Comparison of ENCODE assay signal across 8 mouse cellular contexts in the genomic region with DNA sequence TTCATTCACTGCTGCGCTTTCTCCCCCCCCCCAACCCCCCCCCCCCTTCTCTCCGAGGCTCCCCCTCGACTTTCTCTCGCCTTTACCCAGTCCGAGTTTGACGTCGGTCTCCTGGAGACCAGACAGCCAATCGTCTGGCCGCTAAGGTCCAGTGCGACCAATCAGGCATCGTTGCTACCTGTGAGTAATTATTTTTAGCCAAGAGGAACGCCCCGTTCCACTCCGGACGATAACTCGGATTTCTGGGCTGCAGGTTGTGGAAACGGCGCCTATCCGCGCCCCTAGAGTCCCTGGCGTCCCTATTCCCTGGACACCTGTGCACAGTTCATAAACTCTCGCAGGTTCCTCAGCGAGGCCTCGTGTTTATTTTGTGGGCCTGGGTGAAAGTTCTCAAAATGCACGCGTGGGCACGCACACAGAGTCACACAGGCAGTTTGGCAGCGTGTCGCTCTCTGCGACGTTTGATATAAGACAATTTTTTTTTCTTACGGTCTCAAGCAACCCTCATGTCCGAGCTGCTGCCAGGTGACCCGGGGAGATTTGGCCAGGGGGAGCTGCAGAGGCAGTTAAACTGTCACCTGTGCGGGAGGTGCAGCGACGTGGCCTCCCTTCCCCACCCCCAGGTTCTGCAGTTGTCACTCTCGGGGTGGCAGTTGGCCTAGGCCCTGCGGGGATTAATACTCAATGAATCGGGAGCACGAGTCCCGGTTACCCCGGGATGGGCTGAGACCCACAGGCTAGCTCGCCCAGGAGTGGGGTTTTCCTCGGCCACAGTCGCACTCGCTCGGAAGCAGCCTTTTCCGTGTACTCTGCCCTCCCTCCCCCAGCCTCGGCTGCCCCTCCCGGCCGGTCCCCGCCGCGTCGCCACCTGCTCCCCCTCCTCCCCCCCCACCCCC. TPM values are rescaled to one million over a fixed set of nuclear protein-coding genes. Genes with fewer than 3 reads are reported as not detected.
DNase-seq lines count a peak whose midpoint lies in the region; ATAC-seq lines count a peak whose summit lies in the region.

No protein-coding gene starts in this region.

- peak; percentile 83 for ATAC-seq in embryonic facial prominence, embryonic 14.5 days (ENCODE audit: low read depth)
- peak; percentile 84 for ATAC-seq in kidney, embryonic 14.5 days (ENCODE audit: low FRiP score, low TSS enrichment)
- ATAC-seq in limb, embryonic 15.5 days (ENCODE audit: insufficient number of reproducible peaks, low FRiP score, low TSS enrichment, low read depth): peak; percentile 81

- WGBS in embryonic facial prominence, embryonic 14.5 days: 2% methylated on average over 39 of the region's 56 CpGs
- WGBS in kidney, embryonic 14.5 days: under 1% methylated on average over 47 of the region's 56 CpGs
- WGBS in limb, embryonic 15.5 days: under 1% methylated on average over 44 of the region's 56 CpGs

- no peaks in the 10 kb centered on the region for H3K27me3 ChIP-seq in embryonic facial prominence, embryonic 14.5 days (replicated peaks; ENCODE audit: control insufficient read depth, insufficient read depth, low read length)
- no peaks in the 10 kb centered on the region for H3K27me3 ChIP-seq in kidney, embryonic 14.5 days (ENCODE audit: control insufficient read depth, insufficient read depth, low read length)
- H3K27me3 ChIP-seq in limb, embryonic 15.5 days: no peaks in the 10 kb centered on the region

- H3K36me3 ChIP-seq in embryonic facial prominence, embryonic 14.5 days (ENCODE audit: control insufficient read depth, insufficient read depth, low read length): peaks cover 14% of the 10 kb centered on the region
- H3K36me3 ChIP-seq in kidney, embryonic 14.5 days (ENCODE audit: control insufficient read depth, insufficient read depth, low read length): peaks cover 13% of the 10 kb centered on the region
- peaks cover 12% of the 10 kb centered on the region for H3K36me3 ChIP-seq in limb, embryonic 15.5 days

- H3K9ac ChIP-seq in embryonic facial prominence, embryonic 14.5 days (ENCODE audit: low read depth, low read length): peak overlapping the region; percentile 69
- H3K9ac ChIP-seq in kidney, embryonic 14.5 days (ENCODE audit: low read depth, low read length): peak overlapping the region; percentile 70
- peak overlapping the region; percentile 37 for H3K9ac ChIP-seq in limb, embryonic 15.5 days

- H3K4me1 ChIP-seq in embryonic facial prominence, embryonic 14.5 days (ENCODE audit: control insufficient read depth, insufficient read depth, low read length): peaks cover 16% of the 10 kb centered on the region; the same call in 1 of the 2 replicates
- peaks cover 5% of the 10 kb centered on the region; the same call in 1 of the 2 replicates for H3K4me1 ChIP-seq in kidney, embryonic 14.5 days (ENCODE audit: control insufficient read depth, insufficient read depth, low read length)
- peaks cover 16% of the 10 kb centered on the region for H3K4me1 ChIP-seq in limb, embryonic 15.5 days

- no peaks in the 10 kb centered on the region for H3K9me3 ChIP-seq in embryonic facial prominence, embryonic 14.5 days (ENCODE audit: control insufficient read depth, low read length)
- no peaks in the 10 kb centered on the region for H3K9me3 ChIP-seq in kidney, embryonic 14.5 days (ENCODE audit: control insufficient read depth, low read length)
- H3K9me3 ChIP-seq in limb, embryonic 15.5 days: no peaks in the 10 kb centered on the region

- peak; percentile 97 for DNase-seq in 3T3-L1 (ENCODE audit: low read depth, low spot score)
- DNase-seq in adrenal gland, postnatal 4 days (ENCODE audit: low spot score in 2 of 2): peak; percentile 67 to 83
- DNase-seq in embryonic facial prominence, embryonic 14.5 days (ENCODE audit: low spot score): peak; percentile 99
- DNase-seq in heart, adult 9 months (ENCODE audit: low spot score in 2 of 2): peak; percentile 95
- peak; percentile 60 to 70 for DNase-seq in monocyte, adult 2 months (ENCODE audit: low read depth in 1 of 2, low spot score in 2 of 2)
- DNase-seq in spleen, postnatal 36 days (ENCODE audit: low spot score in 2 of 2): peak; percentile 94 to 95

- H3K27ac ChIP-seq in embryonic facial prominence, embryonic 14.5 days (replicated peaks; ENCODE audit: low read depth, low read length): peak overlapping the region; percentile 99
- peak overlapping the region; percentile 98 for H3K27ac ChIP-seq in kidney, embryonic 14.5 days (ENCODE audit: low read depth, low read length)
- peak overlapping the region; percentile 99 for H3K27ac ChIP-seq in limb, embryonic 15.5 days

- H3K4me2 ChIP-seq in embryonic facial prominence, embryonic 14.5 days (ENCODE audit: low read depth, low read length): peak overlapping the region; percentile 96
- peak overlapping the region; percentile 93 for H3K4me2 ChIP-seq in kidney, embryonic 14.5 days (replicated peaks; ENCODE audit: low read depth, low read length)
- H3K4me2 ChIP-seq in limb, embryonic 15.5 days: peak overlapping the region; percentile 88

- H3K4me3 ChIP-seq in embryonic facial prominence, embryonic 14.5 days (ENCODE audit: low read depth, low read length): peak overlapping the region; percentile 65
- H3K4me3 ChIP-seq in kidney, embryonic 14.5 days (ENCODE audit: low read length): peak overlapping the region; percentile 59
- H3K4me3 ChIP-seq in limb, embryonic 15.5 days: peak overlapping the region; percentile 50

RNA-seq across cellular contexts. Expression of a gene that starts 0.8 kb away (rescaled TPM):
- 100 to 1,000 TPM; 117 to 126 TPM for total RNA-seq in adrenal gland, postnatal 4 days (2021)
- polyA plus RNA-seq in embryonic facial prominence, embryonic 14.5 days (2014; fragmentation: Nextera tagmentation; extraction: Ambion mirVana): 33.8 and 40.3 TPM in 2 replicates
- polyA plus RNA-seq in kidney, embryonic 14.5 days (2014; fragmentation: Nextera tagmentation; extraction: Ambion mirVana): 27.2 and 36.6 TPM in 2 replicates
- 43.1 and 47.6 TPM in 2 replicates for polyA plus RNA-seq in limb, embryonic 15.5 days (2015; fragmentation: Nextera tagmentation; extraction: Ambion mirVana)

RNA-seq across cellular contexts. Expression of a gene that starts 35.4 kb away (rescaled TPM):
- total RNA-seq in adrenal gland, postnatal 4 days (2021): 1 to 10 TPM; 1.3 to 1.5 TPM
- polyA plus RNA-seq in embryonic facial prominence, embryonic 14.5 days (2014; fragmentation: Nextera tagmentation; extraction: Ambion mirVana): 5.9 and 7.8 TPM in 2 replicates
- 0.79 and 1.2 TPM in 2 replicates for polyA plus RNA-seq in kidney, embryonic 14.5 days (2014; fragmentation: Nextera tagmentation; extraction: Ambion mirVana)
- 12.9 and 13.5 TPM in 2 replicates for polyA plus RNA-seq in limb, embryonic 15.5 days (2015; fragmentation: Nextera tagmentation; extraction: Ambion mirVana)

Comparison
In these comparisons a context has a peak if more than half of its experiments do, and no peak if none do; other contexts are left out.
1. Peak in every context shown above with its lines: DNase-seq, ATAC-seq, H3K4me3 ChIP-seq and H3K27ac ChIP-seq.